Mouse (Mus musculus): ENCODE data around the gene Gm20503.

The Gm20503 gene

GRCm38 (mm10) chr4:59007974-59008373 is 5.0 kb downstream of the Gm20503 start:
- no peak for DNase-seq

DNA sequence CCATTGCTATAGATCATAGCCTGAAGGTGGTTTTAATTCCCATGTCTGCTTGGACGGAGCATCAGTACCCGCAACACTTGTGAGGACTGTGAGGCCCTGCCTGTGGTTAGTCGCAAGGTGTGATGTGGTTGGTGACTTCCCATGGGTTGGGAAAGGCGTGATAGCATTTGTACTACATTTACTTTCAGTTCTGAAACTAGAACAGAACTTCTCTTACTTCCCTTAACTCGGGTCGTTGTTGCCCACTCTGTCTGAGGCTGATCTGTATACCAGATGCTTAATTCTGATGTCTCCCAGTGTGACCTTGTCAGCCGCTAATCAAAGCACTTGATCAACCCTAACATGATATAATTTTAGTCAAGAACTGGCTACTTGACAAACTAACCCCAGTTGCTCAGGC is 6.2 kb downstream of the Gm20503 start:
- DNase-seq = no peak

DNA sequence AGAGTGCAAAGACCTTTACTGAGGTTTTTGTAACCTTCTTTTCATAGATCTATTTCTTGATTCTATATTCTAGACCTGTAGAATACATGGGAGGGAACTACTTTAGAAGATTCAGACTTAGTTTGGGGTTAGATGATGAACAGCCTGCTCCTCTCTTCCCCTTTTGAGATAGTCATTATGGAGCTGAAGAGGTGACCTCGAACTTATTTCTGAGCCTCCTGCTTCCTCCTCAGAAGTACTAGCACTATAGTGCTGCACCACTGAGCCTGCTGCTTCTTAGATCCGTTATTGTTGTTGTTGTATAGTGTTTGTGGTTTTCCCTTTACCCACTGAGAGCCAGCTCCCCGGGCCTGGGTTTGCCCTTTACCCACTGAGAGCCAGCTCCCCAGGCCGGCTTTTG is 6.7 kb downstream of the Gm20503 start:
- DNase-seq = no peak

GRCm38 (mm10) chr4:59011446-59011845 is 8.4 kb downstream of the Gm20503 start:
- no peak for DNase-seq

DNA sequence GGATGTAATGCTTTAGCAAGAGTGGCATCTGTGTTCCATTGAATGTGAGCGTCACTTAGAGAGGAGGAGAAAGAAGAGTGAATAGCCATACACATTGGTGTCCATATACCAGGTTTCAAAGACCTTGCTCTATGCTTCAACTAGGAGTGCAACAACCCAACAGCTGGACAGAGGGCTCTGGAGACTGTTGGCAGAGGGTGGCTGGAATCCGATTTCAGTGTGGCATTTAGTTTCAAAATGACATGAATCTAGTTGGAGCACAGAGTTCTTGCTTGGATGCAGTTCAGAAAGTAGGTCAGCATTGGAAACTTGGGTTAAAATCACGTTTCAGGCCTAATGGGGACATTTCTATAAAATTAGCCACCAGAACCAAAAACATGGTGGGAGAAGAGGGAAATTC is 12.2 kb downstream of the Gm20503 start:
- DNase-seq = no peak

DNA sequence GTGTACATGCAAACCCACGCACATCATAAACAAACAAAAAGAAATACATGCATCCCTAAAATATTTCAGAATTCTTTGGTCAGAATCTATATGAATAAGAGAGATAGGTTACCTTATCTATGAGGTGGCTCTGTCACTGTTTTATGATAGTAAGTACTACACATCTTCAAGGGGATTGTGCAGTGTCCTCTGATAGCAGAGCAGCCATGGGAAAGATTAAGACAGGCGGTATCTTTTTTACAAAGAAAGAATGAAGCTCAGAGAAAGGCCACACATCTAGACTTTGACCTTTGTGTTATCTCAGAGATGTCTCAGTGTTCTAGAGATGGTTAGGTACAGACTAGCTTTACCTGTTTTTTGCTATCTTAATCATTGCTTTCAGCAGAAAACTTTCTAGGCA is 13.9 kb downstream of the Gm20503 start:
- no peak for DNase-seq

GRCm38 (mm10) chr4:59034325-59034917 is 31.4 kb downstream of the Gm20503 start:
- DNase-seq = peak; percentile 21

DNA sequence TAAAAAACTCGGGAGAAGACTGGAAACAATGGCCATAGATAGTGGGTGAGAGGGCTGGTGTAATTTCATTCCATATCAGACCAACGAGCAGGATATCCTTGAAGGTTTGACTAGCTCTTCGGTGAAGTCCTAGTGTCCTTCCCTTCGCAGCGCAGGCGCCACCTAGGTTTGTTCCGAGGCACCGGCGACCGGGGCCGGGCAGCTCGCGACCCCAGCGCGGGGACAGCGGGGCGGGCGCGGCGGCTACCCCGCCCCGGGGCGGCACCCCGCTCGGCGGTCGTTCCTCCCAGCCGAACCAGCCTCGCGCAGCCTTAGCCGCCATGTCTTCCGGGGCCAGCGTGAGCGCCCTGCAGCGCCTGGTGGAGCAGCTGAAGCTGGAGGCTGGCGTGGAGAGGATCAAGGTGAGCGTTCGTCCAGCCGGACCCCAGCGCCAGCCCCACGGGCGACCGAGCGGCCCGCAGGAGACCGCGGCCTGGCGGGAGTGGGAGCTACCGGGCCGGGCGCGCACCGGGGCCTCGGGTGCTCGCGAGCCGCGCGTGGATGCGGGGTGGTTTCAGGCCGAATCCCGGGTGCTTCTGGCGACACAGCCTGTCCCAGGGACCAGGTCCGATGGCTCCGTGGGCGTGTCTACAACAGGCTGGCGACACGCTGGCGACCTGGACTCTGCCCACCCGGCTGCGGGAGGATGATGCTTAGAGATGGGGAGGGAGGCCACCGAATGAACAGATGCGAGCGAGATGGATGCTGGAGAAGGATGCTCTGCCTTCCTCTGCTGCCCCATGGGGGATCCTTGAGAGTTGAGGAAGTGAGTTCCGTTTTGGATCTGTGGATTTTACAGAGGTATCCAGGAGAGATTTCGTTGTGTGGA is 32.1 kb downstream of the Gm20503 start, which contains the start of gene Gng10:
Gene Gng10 (plus strand): TSS at position 171 of the 868 bp plus-strand sequence.
- peak; percentile 82 for DNase-seq

GRCm38 (mm10) chr4:59035786-59036350 is 32.9 kb downstream of the Gm20503 start:
- no peak for DNase-seq

GRCm38 (mm10) chr4:59036490-59037127 is 33.6 kb downstream of the Gm20503 start:
- DNase-seq = peak; percentile 84

DNA sequence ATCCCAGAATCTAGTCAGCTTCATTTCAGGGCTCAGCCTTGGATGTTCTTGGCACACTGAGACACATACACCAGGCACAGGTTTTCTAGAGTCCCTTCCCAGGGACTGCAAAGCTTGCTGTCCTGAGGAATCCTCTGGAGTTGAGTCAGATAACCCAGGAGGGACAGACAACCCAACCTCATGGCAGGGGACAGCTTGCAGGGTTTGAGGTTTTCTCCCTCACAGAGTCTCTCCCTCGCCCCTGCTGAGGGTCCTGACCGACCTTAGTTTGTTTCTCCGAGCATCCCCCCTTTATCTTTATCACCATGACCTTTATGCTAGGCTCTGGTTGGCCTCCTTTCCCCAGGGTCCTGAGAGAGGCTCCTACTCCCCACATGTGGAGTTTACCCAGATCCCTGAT is 34.5 kb downstream of the Gm20503 start:
- no peak for DNase-seq

DNA sequence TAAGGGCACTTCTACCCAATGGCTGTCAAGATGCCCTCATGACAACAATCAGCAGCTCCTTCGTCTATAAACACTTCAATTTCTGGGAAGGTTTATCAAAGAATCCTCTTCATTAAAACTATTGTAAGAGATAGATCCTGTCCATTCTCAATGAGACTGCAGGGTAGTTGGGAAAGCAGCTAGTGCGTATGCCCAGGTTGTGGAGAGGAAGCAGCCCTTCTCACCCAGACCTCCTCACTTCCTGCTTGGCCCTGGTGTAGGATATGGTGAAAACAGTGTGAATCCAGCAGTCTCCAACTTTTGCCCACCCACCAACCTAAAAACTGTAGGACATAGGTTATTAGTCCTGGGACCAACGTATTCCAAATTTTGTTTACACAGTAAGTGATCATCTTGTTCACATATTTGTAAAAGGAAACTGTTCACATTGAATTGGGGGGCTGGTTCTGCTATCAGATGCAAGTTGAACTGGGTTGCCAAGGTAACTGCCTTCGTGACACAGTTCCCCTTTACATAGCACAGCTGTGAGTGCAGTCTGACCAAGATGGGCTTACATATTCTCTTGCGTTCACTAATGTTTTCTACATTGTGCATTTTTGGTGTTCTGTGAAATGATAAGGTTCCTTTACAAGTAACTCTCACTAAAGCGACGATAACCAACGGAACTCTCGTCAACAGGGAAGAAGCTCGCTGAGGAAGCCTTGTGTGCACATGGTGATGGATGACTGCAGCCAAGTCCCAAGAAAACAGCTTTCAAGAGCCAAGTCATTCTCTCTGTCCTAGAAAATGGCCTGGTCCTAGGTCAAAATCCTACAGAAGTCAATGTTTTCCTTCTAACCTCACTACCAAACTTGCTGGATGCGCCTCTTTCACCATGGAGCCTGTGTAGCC is 37.6 kb downstream of the Gm20503 start:
- DNase-seq = no peak

GRCm38 (mm10) chr4:59043074-59043473 is 40.1 kb downstream of the Gm20503 start:
- DNase-seq = no peak

DNA sequence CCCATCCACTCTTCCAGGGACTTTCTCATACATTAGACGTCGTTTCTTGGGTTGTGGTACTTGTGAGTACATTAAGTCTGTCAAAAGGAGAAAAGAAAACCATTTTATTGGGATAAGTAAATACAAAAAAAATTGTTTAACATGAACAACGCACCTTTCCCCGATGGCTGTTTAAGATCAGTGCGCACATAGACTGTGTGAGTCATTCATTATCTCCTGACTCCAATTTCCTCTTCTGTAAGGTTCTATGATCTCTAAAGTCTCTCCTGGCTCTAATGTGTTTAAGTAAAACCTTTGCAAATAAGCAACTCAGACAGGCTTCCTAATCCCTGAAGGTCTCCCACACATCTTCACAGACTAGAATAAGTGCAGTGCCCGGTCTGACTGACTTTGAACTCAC is 40.9 kb downstream of the Gm20503 start:
- DNase-seq = no peak

GRCm38 (mm10) chr4:59047222-59047621 is 44.2 kb downstream of the Gm20503 start:
- DNase-seq = no peak

- no peak for DNase-seq
These were observed 48.1 kb downstream of the Gm20503 start for GRCm38 (mm10) chr4:59051081-59051480.

- DNase-seq = no peak
These were observed 54.9 kb downstream of the Gm20503 start for GRCm38 (mm10) chr4:59057929-59058328.

DNA sequence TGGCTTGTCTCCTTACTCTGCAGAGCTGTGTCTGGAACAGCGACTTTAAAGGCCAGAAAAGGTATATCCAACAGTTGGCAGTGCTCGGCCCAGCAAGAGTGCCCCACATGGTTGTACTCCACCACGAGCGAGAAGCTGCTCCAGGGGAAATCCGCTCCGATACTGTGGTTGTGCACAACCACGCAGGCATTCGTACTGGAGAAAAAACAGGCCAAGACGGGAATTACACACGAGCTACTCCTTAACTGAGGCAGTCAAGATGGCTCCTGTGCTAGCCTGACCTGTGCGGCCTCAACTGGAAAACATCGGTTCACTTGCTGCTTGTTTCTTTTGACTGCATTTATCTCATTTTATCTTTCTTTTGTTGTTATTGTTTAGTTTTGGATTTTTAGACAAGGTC is 59.5 kb downstream of the Gm20503 start:
- no peak for DNase-seq

- DNase-seq = no peak
These were observed 66.3 kb downstream of the Gm20503 start for GRCm38 (mm10) chr4:59069276-59069675.

DNA sequence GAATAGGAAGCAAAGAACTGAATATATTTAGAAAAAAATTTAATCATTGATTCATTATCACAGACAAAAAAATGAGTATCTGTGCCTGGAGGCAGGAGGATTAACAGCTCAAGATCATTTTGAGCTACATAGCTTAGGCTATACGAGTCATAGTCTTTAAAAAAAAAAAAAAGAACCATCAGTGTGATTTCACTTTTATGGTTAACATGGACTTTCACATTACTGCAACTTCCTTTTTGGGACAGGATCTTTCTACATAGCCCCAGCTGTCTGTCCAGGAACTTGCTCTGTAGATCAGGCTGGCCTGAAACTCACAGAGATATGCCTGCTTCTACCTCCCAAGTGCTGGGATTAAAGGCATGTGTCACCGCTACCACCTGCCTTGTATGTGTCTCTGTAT is 80.4 kb downstream of the Gm20503 start:
- no peak for DNase-seq

- no peak for DNase-seq
These were observed 86.4 kb downstream of the Gm20503 start for GRCm38 (mm10) chr4:59089391-59089790.
